Mouse (Mus musculus) naive thymus-derived CD4-positive, alpha-beta T cell, adult 5 months (primary cell): ENCODE results near the gene Pdik1l. TPM values are rescaled to one million over a fixed set of nuclear protein-coding genes. Genes with fewer than 3 reads are reported as not detected.

Experiments used
- polyA plus RNA-seq: library from polyadenylated mRNA; unstranded; fragments of 100-300 nt; shearing (Covaris generic); gene quantifications from one replicate; pipeline ENCODE4 v1.2.1, GENCODE M21; 2017

Gene Pdik1l
- polyA plus RNA-seq: 11.5 TPM

DNA sequence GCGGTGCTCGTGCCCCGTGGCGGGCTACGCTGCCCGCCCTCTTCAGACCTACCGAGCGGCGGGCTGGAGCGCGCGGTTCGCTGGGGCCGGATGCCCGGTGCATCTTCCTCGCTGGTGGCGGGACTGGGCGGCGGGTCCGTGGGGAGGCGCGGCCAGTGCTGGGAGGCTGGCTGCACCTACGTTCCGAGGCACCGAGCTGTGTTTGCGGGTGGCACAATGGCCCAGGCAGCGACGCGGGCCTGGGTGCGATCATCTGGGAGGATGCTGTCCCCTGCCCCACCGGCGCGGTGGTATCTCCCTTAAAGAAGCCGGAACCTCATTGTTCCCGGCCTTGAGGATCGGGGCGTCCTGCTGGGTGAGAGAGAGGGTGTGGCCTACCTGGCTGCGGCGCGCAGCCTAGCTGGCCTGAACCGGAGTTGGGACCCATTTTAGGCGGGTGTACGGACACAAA, at the start of gene Pdik1l:
TSS of gene Pdik1l (minus strand) at position 321 of the 451 bp plus-strand sequence.

DNA sequence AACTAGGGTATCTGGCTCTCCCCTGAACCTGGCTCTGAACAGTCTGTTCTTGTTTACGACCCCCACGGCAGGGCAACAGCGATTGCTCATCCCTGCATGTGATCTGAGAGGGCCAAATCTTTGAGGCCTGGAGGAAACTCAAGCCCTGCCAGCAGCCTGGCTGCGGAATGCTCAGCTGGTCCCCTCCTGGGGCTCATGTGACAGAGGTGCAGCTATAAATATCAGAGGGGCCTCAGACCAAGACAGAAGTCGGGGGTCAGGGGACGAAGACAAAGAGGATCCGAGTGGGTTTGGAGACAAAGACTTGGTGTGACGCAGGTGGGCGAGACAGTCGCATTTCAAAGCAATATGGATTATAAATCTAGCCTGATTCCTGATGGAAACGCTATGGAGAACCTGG, 27.2 kb upstream of the Pdik1l start, which contains the start of gene Trim63:
TSS of gene Trim63 (plus strand) at position 245 of the 400 bp plus-strand sequence.

DNA sequence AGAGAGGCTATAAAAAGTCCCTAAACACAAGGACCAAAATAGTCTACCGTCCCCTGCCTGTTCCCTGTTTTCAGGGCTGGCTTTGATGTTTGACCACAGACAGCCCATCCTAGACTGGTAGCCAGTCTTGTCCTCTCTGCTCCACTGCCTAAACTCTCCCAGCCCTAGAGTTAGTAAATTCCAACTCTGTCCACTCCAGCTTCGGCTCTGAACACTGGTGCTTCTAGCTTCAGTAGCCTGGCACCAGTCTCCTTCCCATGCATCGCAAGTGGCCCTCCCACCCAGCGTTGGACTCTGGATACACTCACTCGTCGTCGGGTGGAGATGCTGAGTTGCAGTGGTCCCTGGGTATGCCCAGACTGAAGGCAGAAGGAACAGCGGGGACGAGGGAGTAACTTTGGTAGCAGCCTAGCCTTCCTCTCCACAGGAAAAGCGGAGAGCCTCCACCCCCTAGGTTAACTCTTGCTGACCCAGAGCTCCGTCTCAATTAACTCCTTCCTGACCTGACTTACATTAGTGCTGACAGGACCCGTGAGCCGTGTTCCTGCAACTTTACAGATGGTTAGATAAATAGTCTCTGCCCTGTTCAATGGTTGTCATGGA, 33.9 kb downstream of the Pdik1l start, which contains the start of gene Grrp1:
TSS of gene Grrp1 (minus strand) at position 385 of the 603 bp plus-strand sequence.

DNA sequence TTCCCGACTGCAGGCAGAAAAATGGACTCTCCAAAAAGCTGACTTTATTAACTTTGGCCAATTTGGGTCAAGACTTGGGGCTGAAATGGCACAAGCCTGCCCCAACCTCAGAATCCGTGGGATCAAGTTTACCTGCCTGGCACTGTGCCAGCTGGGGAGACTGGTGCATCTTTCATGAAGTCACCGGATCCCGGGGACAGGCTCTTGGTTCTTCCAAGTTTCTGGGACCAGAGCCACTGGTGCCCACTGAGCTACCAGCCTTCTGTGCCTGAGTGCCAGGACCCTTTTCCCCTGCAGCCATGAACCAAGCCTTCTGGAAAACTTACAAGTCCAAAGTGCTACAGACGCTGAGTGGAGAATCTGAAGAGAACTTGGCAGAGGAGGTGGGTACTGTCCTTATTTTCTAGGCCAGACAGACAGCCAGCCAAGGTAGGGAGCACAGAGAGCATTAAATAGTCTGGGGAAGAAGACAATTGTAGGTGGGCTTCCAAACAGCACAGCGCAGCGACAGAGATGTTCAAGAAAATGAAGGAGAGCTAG, 40.9 kb downstream of the Pdik1l start, which contains the start of gene Gm30191:
TSS of gene Gm30191 (plus strand) at position 217 of the 540 bp plus-strand sequence.

DNA sequence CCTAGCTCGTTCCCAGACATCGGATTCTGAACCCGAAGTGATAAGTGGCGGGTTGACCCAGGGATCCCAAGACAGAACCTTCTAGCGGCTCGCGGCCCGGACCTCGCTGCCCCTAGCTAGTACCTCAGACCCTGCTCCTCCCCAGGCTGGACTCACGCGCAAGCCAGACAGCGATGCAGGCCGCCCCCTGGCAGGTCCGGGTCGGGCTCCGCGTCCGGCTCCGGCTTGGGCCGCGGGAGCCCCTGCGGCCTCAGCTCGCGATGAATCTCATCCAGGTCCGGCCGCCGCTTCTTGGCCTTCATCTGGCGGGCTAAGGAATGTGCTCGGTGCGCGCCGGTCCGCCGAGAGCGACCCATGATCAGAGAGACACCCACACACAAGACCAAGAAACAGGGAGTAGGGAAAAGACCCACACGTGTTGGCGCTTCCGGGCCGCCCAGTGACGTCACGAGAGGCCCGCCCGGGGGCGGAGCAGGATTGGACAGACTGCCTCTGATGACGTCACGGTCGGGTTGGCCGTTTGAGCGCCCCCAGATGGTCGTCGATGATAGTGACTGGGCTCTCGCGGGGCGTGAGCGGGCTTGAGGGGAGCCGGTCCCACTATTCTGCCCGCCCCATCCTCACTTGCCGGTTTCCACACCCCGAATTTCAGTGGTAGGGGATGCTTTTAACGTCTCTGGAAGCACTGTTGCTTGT, 42.4 kb downstream of the Pdik1l start, which contains the start of gene Zfp593:
TSS of gene Zfp593 (minus strand) at position 445 of the 696 bp plus-strand sequence.

DNA sequence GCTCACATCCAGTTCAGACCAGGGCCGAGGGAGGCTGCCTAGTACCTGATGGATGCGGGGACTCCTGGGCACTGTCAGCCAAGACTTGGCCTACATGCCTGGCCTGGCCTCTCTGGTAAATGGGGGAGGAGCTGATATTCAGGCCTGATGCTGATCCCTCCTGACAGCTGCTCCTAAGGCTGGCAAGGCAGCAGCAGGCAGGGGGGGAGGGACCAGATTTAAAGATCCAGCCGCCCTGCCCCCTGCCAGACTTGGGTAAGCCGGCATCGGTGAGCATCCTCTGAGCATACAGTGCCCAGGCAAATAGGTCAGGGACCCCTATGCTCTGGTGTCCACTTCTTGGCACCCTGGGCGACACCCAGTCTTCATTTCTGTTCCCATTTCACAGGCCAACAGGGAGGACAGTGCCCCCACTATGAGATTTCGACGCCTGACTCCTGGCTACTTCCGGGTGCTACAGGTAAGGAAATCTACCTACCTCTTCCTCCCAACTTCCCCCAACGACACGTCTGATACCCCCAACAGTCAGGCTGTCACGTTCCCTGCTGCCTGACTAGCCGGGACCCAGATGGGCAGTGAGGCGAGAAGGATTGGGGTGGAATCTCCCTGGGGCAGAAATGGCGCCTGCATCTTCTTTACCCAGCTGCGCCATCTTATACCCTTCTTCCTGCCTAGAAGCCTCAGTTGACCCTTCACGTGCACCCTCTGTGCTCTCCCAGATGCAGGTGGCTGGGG, 44.0 kb downstream of the Pdik1l start, which contains the start of gene E130218I03Rik:
TSS of gene E130218I03Rik (plus strand) at position 147 of the 735 bp plus-strand sequence.

DNA sequence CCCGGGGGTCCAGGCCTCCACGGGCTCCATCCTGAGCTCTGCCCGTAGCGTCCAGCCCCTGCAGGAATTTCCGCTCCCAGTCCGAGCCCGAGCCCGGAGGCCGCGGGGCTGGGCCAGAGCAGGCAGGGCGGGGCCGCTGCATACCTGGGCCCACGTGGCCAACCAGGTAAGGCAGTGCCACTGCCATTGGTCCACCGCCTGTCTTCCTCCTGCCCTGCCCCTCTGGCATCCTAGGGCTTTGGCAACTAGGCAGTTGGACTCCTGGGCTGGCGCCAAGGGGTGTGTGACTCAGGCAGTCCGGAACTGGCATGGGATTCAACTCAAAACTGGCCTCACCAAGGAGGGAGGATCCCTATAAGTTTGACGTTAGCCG, 49.4 kb downstream of the Pdik1l start, which contains the start of gene Cnksr1:
TSS of gene Cnksr1 (minus strand) at position 121 of the 373 bp plus-strand sequence.

DNA sequence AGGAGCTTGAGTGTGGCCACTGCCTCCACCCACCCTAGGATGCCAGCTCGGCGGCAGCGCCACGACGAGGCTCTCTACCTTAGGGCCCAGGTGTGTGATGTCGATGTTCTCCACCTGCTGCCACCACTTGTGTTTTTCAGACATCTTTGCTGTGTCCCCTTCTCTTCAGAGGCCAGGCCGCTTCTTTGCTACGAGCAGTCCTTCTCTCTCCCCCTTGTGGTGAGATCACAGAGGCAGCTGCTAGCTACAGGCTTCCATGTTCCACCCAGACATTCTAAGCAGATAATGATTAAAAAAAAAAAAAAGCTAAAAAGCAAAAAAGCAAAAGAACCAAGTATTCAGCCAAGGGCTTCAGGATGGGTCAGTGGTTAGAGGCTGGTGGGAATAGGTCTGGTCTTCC, 60.5 kb downstream of the Pdik1l start, which contains the start of gene Catsper4:
TSS of gene Catsper4 (minus strand) at position 190 of the 400 bp plus-strand sequence.

Other genes with a start within 250 kb of the Pdik1l start
- gene Zfp683, start 234.1 kb downstream of the Pdik1l start, polyA plus RNA-seq: not detected
- 9.1 TPM for gene Crybg2, start 227.1 kb downstream of the Pdik1l start, polyA plus RNA-seq
- 1,142 TPM for gene Cd52, start 192.8 kb downstream of the Pdik1l start, polyA plus RNA-seq
- gene Ubxn11, start 185.3 kb downstream of the Pdik1l start, polyA plus RNA-seq: 99.9 TPM
- gene Sh3bgrl3, start 159.1 kb downstream of the Pdik1l start, polyA plus RNA-seq: 821 TPM
- 31.3 TPM for gene Cep85, start 100.8 kb downstream of the Pdik1l start, polyA plus RNA-seq
- gene Gm7534, start 84.9 kb downstream of the Pdik1l start, polyA plus RNA-seq: not detected
- not detected for gene Catsper4, start 60.5 kb downstream of the Pdik1l start, polyA plus RNA-seq
- not detected for gene Cnksr1, start 49.5 kb downstream of the Pdik1l start, polyA plus RNA-seq
- 1.6 TPM for gene E130218I03Rik, start 44.2 kb downstream of the Pdik1l start, polyA plus RNA-seq
- 24.3 TPM for gene Zfp593, start 42.3 kb downstream of the Pdik1l start, polyA plus RNA-seq
- not detected for gene Gm30191, start 41.0 kb downstream of the Pdik1l start, polyA plus RNA-seq
- not detected for gene Grrp1, start 33.8 kb downstream of the Pdik1l start, polyA plus RNA-seq
- gene Trim63, start 27.2 kb upstream of the Pdik1l start, polyA plus RNA-seq: not detected
- gene Slc30a2, start 55.3 kb upstream of the Pdik1l start, polyA plus RNA-seq: not detected
- gene Extl1, start 96.0 kb upstream of the Pdik1l start, polyA plus RNA-seq: not detected
- 1.9 TPM for gene Pafah2, start 108.4 kb upstream of the Pdik1l start, polyA plus RNA-seq
- 91.3 TPM for gene Stmn1, start 180.4 kb upstream of the Pdik1l start, polyA plus RNA-seq
- gene Paqr7, start 208.8 kb upstream of the Pdik1l start, polyA plus RNA-seq: 9.7 TPM
- not detected for gene Aunip, start 223.1 kb upstream of the Pdik1l start, polyA plus RNA-seq
- 104 TPM for gene Mtfr1l, start 247.5 kb upstream of the Pdik1l start, polyA plus RNA-seq